Mouse (Mus musculus) telencephalon, adult 2 months (tissue): ENCODE data around the gene Trappc5.

Experiments
- DNase-seq: peaks from one replicate; pipeline ENCODE4 v3.0.0-alpha.2; 2011; ENCODE audit warnings: low read depth, low spot score

Trappc5 gene

DNA sequence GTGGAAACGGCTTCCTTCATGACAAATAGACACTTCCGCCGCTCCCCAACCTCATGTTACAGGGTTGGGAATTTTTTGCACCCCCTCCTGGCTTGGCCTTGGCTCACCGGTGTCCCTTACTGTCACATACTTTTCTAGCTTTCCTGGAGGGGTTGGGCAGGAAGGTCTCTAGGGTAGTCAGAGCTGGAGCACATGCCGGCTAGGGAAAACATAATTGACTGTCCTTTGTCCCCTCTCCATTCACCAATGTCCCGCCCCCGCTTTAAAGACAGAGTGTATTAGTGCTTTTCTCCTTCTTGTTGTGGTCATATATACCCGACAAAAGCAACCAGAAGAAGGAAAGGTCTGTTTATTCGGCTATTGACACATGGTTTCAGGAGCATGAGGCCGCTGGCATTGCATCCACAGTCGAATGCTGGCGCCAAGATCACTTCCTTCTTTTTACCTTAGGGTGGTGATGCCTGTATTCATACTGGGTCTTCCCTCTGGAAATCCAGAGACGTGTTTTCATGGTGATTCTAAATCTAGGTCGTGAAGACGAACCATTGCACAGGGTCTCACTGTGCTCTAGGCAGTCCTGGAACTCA, 987 bp downstream of the Trappc5 start:
- DNase-seq = no peak

- DNase-seq = no peak
Measured at GRCm38 (mm10) chr8:3678831-3679230, 2.7 kb downstream of the Trappc5 start.

DNA sequence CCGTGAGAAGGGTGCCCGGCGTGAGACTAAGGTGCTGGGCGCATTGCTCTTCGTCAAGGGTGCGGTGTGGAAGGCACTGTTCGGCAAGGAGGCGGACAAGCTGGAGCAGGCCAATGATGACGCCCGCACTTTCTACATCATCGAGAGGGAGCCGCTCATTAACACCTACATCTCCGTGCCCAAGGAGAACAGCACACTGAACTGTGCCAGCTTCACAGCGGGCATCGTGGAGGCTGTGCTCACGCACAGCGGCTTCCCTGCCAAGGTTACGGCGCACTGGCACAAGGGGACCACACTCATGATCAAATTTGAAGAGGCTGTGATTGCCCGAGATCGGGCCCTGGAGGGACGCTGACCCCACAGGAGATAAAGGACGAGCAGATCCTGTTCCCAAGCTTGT, 3.1 kb downstream of the Trappc5 start:
- no peak for DNase-seq

DNA sequence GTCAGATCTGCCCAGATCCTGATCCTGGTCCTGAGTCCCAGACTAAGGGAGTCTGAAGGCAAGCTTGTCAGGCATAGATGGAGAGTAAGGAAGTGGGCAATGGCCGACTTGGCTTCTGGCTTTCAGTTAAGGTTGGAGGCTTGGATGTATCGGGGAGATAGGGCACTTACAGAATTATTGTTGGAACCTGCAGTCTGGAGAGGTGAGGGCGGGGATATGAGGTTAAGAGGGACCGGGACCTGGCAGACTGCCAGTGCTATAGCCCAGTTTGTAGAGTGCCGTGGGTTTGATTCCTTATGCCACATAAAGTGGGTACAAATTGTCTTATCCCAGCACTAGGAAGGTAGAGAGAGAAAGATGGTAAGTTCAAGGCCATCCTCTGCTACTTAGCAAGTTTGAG, 3.6 kb downstream of the Trappc5 start:
- no peak for DNase-seq

DNA sequence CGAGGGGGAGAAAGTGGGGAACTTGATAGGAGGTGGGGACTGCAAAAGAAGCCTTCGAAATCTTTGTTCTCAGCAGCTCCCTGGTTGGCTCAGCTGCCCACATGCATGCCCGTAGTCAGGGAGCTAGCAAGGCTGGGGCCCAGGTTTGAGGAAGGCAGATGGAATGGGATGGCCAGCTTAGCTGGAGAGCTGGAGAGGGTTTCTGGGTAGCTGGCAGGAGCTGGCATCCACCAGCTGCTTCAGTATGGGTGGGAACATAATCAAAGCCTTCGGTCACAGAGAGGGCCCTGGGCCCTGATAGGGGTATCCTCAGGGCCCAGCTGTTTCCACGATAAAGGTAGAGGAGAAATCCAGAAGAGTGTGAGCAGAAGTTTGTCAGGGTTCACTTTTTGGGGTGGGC, 6.3 kb downstream of the Trappc5 start:
- no peak for DNase-seq

DNA sequence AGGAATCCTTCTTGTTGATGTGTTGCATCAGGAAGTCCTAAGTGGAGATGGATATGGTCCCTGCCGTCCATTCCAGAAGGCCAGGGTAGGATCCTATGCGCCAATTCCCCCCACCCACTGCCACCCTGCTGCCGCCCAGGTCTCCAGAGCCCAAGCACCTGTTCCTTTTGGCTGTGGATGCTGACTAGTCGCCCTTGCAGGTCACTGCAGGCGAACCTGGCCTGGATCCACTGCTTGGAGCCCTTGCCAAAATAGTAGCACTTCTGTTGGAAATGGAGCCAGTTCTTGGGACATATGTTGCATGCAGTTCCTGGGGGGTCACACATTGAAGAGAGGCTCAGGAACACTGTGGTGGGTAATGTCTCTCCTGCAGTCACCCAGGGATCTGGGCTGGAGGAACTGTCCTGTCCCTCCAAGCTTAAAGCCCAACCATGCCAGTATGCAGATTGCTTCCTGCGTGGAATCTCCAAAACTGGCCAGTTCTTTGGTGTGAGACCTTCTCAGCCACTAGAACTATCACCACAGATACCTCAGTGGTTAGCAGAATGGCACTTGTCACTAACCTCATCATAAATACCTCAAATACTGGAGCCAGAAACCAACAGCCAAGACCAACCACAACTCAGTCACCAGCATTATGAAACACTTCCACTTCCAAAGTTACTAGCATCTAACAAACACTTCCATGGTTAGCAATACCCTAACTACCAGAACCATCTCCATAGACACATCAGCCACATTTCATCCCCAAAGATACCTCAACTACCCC, 7.5 kb downstream of the Trappc5 start:
- no peak for DNase-seq

DNA sequence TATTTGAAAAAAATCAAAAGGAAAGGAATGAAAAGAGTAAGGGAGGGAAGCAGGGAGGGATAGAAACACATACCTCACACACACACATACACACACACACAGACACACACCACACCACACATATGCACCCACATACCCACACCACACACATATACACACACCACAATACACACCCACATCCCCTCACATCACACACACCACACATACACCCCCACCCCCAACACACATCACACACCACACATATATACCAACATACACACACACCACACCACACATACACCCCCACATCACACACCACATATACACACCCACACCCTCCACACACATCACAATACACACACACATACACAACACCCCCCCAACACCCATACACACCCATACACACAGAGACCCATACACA, 8.4 kb downstream of the Trappc5 start:
- no peak for DNase-seq

- no peak for DNase-seq
Measured at GRCm38 (mm10) chr8:3685422-3685821, 9.3 kb downstream of the Trappc5 start.

DNA sequence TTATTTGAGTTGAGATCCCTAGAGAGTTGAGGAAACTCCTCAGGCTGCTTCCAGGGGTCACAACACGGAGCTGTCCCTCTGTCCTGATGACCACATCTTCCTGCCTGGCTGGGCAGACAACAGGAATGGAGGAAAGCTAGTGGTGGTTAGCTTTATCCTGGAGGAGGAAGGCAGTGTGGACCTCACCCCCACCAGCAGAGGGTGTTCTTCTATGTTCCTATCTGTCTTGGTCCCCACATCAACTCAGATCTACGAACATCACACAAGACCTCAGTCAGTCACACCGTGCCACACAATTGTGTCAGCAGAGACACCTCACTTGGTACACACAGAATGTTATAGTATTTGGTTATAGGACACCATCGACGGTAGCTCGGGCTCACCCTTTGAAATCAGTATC, 11.4 kb downstream of the Trappc5 start:
- no peak for DNase-seq

DNA sequence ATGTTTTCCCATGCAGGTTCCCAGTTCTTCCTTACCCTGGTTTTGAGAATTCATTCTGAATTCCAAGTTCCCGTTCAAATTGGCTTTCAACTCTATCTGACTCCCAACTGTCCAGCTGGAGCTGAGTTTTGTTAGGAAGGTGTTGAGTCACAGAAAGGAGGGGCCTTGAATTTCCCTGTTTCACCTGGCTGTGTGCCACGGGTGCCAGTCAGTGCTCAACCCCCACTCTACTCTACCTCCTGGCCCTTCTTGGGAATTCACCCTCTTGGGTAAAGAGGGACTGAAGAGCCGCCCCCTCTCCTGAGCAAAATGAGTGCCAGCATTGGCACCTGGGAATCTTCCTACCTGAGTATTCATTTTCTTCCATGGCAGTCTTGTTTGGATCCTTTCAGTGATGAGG, 14.7 kb downstream of the Trappc5 start:
- no peak for DNase-seq

- no peak for DNase-seq
Measured at GRCm38 (mm10) chr8:3694121-3694520, 18.0 kb downstream of the Trappc5 start, which contains the start of gene Fcer2a. Fcer2a (minus strand) TSS chr8:3694175.

- DNase-seq = no peak
Measured at GRCm38 (mm10) chr8:3701491-3701890, 25.4 kb downstream of the Trappc5 start.

GRCm38 (mm10) chr8:3705711-3706110, 29.6 kb downstream of the Trappc5 start:
- no peak for DNase-seq

DNA sequence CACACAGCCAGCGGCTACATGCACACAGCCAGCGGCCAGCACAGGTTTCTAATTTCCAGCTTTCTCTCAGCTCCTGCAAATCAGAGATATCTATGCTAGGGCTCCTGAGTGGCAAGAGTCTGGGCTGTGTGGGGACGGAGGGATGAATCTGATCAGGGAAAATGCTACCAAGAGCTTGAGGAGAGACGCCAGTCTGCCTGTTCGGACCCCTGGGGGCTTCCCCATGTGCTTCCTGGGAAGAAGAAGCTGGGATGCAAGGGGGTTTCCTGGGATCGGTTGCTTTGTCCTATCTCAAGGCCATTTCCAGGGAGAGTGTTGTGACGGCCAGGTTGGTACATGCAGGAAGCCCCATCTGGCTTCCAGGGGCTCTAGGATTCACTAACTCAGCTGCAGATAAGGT, 31.5 kb downstream of the Trappc5 start:
- no peak for DNase-seq

DNA sequence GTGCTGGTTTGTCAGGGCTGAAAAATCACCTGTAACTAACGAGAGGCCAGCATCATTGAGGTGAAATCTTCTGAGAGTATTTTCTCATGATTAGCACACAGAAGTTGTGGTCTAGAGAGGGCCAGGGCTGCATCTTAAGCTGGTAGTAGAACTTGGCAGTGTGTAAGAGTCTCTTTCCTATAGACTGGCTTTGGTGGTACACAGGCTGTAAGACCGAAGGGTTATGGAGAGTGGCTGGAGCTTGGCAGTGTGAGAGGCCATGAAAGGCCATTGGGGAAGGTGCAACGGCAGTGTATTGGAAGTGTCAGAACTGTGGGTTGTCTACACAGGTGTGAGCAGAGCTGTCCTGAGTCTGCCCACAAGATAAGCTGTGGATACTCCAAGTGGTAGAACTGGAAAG, 34.2 kb downstream of the Trappc5 start:
- no peak for DNase-seq

DNA sequence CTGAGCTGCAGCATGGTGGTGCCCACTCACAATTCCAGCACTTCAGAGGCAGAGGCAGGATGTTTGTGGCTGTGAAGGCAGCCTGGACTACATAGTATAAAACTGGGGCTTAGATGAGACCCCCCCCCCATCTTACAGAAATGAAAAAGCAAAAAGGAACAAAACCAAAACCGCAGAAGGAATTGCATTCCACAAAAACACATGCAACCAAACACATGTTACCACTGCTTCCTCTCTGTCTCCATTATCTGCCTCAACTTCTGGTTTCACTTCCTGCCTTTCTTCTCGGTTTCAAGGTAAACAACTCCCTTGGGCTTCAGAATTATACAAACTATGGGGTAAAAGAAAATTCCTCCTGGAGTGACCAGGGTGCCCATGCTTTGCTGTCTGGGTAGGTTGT, 35.5 kb downstream of the Trappc5 start:
- DNase-seq = no peak

GRCm38 (mm10) chr8:3717321-3717954, 41.3 kb downstream of the Trappc5 start:
- DNase-seq = no peak

DNA sequence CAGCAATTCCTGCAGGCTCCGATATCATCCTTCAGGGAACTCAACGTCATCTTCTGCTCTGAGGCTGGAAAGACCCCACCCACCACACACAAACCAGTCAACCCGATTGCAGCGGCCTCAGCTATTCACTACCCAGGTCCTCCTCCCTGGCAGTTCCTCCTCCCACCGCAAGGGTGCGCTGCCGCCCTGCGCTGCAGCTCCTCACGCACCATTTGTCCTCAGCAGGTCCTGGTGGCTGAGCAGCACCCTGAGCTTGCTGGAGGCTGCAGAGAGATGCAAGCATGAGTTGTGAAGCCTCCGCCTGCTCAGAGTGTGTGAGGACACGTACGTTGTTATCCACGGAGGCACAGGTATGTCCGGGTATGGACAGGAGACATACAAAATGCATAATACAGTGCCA, 42.5 kb downstream of the Trappc5 start:
- DNase-seq = no peak

DNA sequence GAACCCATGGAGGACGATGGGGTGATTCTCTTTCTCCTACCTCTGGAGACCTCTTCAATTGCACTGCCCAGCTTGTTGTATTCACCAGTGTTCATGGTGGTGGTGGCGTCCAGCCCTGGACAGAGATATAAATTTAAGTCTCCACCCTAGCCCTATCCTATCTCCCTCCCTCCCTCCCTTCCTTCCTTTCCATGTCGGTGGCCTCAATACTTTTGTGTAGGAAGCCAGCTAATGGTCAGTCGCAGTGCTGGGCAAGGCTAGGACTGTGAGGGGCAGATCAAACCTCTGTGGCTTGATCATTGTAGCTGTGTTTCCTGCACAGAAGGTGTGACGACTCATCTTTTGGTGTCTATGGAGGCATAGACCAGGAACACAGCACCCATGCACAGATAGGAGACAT, 44.5 kb downstream of the Trappc5 start, which contains the start of gene Clec4g:
Clec4g (minus strand) TSS at position 101 of the 400 bp plus-strand sequence.
- no peak for DNase-seq

DNA sequence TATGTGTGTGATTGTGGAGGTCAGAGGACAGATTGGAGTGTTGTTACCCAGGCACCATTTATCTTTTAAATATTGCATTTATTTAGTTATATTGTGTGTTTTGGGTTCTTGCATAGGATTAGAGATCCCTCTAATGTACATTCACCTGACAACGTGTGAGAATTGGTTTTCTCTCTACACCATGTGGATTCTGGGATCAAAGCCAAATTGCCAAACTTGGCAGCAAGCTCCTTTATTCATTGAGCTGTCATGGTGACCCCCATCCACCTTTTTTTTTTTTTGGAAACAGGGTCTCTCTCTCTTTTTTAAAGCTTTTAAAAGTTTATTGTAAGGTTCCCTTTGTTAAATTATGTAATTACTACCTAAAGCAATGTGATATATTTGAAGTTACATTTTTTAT, 44.9 kb downstream of the Trappc5 start:
- no peak for DNase-seq
